In genomic region chr17:15053183-15053828, GRCm38 (mm10) we compare ENCODE assay signal across 4 mouse cellular contexts. TPM values are rescaled to one million over a fixed set of nuclear protein-coding genes. Genes with fewer than 3 reads are reported as not detected.
"Had no signal": no experiment of that assay in that cellular context is flagged by ENCODE, and none has a peak within 500 bp of the region (broad histone marks: within the 10 kb centered on the region; RNA-seq: fewer than 3 reads in every experiment).

No protein-coding gene starts in this region.

RNA-seq across cellular contexts. Expression of gene Tcte3, which starts 12.0 kb away (rescaled TPM):
- polyA plus RNA-seq: kidney, embryonic 14.5 days; midbrain, embryonic 12.5 days; neural tube, embryonic 15.5 days; thymus, adult 2 months had no signal
